Mouse (Mus musculus) cerebellum, adult 11-12 months (tissue): ENCODE data around the gene Arhgap24.
"Not testable (repeated sequence)": the region's sequence is repeated elsewhere in the genome, so short reads cannot be mapped to it uniquely, and the experiment has no call there.

Experiments
- DNase-seq: peaks from one replicate; pipeline ENCODE4 v3.0.0; 2022

The Arhgap24 gene

GRCm38 (mm10) chr5:102903487-102903886, 422.3 kb downstream of the Arhgap24 start:
- no peak for DNase-seq

GRCm38 (mm10) chr5:102904066-102904465, 422.9 kb downstream of the Arhgap24 start:
- no peak for DNase-seq

GRCm38 (mm10) chr5:102905441-102906211, 424.4 kb downstream of the Arhgap24 start:
- no peak for DNase-seq

GRCm38 (mm10) chr5:102920199-102920598, 439.0 kb downstream of the Arhgap24 start:
- DNase-seq, result no peak

- DNase-seq, result peak; percentile 83
These were observed 445.6 kb downstream of the Arhgap24 start for GRCm38 (mm10) chr5:102926786-102927185.

- DNase-seq, result no peak
These were observed 449.0 kb downstream of the Arhgap24 start for GRCm38 (mm10) chr5:102930161-102930560.

GRCm38 (mm10) chr5:102943864-102944630, 462.9 kb downstream of the Arhgap24 start:
- not testable (repeated sequence) for DNase-seq

GRCm38 (mm10) chr5:102946625-102947024, 465.4 kb downstream of the Arhgap24 start:
- no peak for DNase-seq

DNA sequence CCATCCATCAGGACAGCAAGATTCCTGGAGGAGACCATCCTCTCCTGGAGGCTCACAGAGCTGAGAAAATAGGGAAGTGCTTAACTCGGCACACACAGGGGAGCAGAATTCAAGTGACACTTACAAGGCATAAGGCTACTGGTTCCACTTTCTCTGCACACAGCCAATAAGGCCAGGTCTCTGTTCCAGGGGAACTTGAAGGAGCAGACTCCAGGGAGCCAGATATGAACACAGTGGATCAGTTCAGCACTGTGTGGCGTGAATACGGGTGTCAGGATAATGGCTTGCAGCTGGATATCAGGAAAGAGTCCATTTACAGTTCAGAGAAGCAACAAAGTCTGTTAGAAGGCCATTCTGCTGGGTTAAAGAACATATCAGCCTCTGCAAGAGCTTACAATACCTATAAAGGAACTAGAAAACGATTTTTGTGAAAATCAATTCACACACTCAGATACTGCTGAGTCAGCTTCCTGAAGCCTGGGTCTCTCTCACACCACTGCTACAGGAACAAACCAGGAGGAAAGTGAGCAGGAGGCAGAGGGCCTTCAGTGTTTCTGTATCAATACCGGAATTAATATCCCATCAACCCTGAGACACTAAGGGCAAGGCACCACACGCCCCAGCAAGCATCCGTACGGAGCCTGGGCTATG, 466.0 kb downstream of the Arhgap24 start:
- DNase-seq, result no peak
